Mouse (Mus musculus): ENCODE data around the gene Rbfox1. TPM values are rescaled to one million over a fixed set of nuclear protein-coding genes. Genes with fewer than 3 reads are reported as not detected.

Rbfox1 gene
- polyA plus RNA-seq, 1 experiment from 2014 or later: 103 TPM

GRCm38 (mm10) chr16:7447718-7448649 lies 1562.8 kb downstream of the Rbfox1 start:
- Histone ChIP-seq H3K4me2 (replicated peaks) (no peak overlapping the region), H3K4me3 (replicated peaks) (no peak overlapping the region), H3K27me3 (no peaks in the 10 kb centered on the region), H3K4me1 (replicated peaks) (peaks cover 11% of the 10 kb centered on the region; the same call in 1 of the 2 replicates), H3K27ac (no peak overlapping the region), H3K9ac (replicated peaks) (no peak overlapping the region), H3K9me3 (no peaks in the 10 kb centered on the region), H3K36me3 (no peaks in the 10 kb centered on the region)
- ATAC-seq: peak; percentile 53; the same call in 1 of the 2 replicates
- WGBS: 55% methylated on average over 8 of the region's 8 CpGs

GRCm38 (mm10) chr16:7451193-7451592 lies 1566.0 kb downstream of the Rbfox1 start:
- no peak overlapping the region for H3K4me3 ChIP-seq (replicated peaks)
- no peak overlapping the region for H3K9ac ChIP-seq (replicated peaks)
- ATAC-seq: no peak
- H3K4me1 ChIP-seq (replicated peaks): peaks cover 11% of the 10 kb centered on the region; the same call in 1 of the 2 replicates
- no peak overlapping the region for H3K27ac ChIP-seq
- no peak overlapping the region for H3K4me2 ChIP-seq (replicated peaks)
- H3K9me3 ChIP-seq: no peaks in the 10 kb centered on the region
- H3K27me3 ChIP-seq: no peaks in the 10 kb centered on the region
- WGBS: 91% methylated on average over 3 of the region's 3 CpGs
- H3K36me3 ChIP-seq: no peaks in the 10 kb centered on the region

- Histone ChIP-seq H3K27ac (no peak overlapping the region), H3K36me3 (no peaks in the 10 kb centered on the region), H3K27me3 (peaks cover 10% of the 10 kb centered on the region; the same call in 1 of the 2 replicates), H3K9ac (replicated peaks) (no peak overlapping the region), H3K4me3 (replicated peaks) (no peak overlapping the region), H3K4me1 (replicated peaks) (peaks cover 7% of the 10 kb centered on the region; the same call in 1 of the 2 replicates), H3K4me2 (replicated peaks) (peak overlapping the region; percentile 32; the same call in 1 of the 2 replicates), H3K9me3 (no peaks in the 10 kb centered on the region)
- WGBS: 72% methylated on average over 4 of the region's 4 CpGs
- no peak for ATAC-seq
These were observed 1572.4 kb downstream of the Rbfox1 start for GRCm38 (mm10) chr16:7457571-7457970.

Data from midbrain, embryonic 13.5 days (tissue).